Mouse (Mus musculus) left cerebral cortex, adult 6 months (tissue): ENCODE results near the gene Fam228b. TPM values are rescaled to one million over a fixed set of nuclear protein-coding genes. Genes with fewer than 3 reads are reported as not detected.

Experiments
- long read RNA-seq, 2 experiments: library from polyadenylated mRNA; unstranded; transcript quantifications; one replicate each; pipeline ENCODE4 v2.0.0; 2019 to 2020
- polyA plus RNA-seq: library from polyadenylated mRNA; unstranded; fragments of <200 nt; fragmentation: Nextera tagmentation; gene quantifications from 2 replicates; pipeline ENCODE4 v1.2.3, GENCODE M21; 2021

Fam228b gene
- polyA plus RNA-seq, result 10.5 and 12.7 TPM in 2 replicates
- long read RNA-seq, experiment 1, partial matches to known transcripts, result 6 of 18 reads
- long read RNA-seq, experiment 1, other reads (novel, unspliced or antisense), result 10 of 18 reads
- long read RNA-seq, experiment 2, partial matches to known transcripts, result 0 of 6 reads
- long read RNA-seq, experiment 2, other reads (novel, unspliced or antisense), result 4 of 6 reads

DNA sequence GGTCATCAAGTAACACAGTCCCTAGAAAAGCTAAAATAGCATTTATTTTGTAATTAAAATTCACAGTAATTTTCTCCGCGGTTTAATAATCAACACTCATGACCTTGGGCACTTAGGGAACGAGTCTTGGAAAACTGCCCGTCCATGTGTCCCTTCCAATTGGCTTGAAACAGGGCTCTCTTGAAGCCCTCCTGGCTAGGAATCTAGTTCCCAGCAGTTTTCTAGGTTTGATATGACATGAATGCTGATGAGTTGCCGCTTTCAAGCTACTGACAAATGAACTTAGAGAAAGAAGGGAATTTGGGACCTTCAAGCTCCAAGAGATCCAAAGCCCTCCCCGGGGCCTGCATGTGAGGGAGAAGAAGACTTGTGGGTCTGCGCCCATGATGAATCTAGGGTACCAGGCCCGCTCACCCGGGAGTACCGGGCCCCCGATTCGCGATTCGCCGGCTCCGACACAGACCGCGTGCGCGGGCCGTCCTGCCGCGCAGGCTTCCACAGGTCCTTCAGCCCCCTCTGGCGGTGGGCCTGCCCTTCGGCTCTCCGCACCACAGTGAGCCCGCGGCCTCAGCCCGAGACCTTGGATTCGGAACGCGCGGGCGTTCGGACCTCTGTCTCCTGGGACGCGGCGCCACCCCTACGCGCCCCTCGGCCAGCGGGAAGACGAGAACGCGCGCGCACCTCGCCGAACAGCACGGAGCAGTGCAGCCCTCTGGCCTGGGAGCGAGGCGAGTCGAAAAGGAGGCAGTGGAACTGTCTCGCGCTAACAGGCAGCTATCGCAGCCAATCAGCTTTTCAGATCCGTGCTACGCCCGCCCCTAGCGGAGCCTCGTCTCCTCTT, at the start of gene Fam228b, which contains the start of gene Pfn4:
TSS of gene Fam228b (minus strand) at position 776 of the 841 bp plus-strand sequence.
TSS of gene Pfn4 (plus strand) at position 531 of the 841 bp plus-strand sequence.

DNA sequence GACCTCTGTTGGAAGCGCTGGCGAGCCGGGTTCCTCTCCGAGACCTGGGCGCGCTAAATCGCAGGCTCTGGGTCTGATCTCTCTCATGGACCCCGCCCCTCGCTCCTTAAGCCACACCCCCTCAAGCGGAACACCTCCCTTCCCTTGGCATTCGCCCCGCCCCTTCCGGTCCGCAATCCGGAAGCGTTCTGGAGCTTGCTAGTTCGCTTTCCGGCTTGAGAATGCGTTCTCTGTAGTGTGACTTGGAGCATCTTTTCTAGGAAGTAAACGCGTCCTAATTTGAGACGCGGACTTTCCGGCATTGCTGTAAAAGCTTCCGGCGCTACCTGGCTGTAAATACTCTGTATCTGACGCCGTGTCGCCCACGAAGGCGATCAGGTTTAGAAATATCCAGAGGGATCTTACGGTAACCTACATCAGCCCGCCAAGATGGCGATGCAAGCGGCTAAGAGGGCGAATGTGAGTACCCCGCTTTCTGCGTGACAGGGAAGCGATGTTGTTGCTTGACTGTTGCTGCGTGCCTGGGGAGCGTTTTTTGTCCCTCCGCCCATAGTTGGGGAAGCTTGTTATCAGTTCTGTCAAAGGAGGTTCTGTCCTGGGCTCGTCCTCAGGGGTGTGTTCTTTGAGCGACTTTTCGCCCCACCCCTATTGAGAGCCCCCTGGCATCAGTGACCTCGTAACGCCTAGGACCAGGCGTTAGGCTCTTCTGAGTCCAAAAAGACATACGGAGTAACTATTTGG, 48.5 kb upstream of the Fam228b start, which contains the start of gene Sf3b6:
TSS of gene Sf3b6 (plus strand) at position 184 of the 741 bp plus-strand sequence.

DNA sequence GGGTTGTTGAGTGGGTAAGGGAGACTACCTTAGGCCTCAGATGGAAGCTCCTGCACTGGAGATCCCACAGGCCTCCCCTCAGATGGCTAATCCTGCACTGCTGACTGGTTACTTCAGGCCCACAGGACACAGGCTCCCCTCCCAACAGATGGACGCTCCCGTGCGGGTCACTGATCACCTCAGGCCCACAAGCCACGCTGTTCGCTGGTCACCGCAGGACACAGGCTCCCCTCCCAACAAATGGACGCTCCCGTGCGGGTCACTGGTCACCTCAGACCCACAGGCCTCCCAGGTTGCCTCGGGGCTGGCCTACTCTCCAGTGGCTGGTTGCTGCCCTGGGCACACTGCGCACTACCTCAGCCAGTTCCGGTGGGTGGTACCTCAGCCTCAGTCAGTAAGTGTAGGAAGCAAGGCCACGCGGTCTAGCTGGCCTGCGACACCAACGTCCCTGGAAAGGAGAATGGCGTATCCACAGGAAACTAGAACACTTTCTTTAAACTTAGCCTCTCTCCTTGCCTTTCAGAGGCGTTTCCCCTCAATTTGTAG, 31.0 kb downstream of the Fam228b start, which contains the start of gene Fam228a:
TSS of gene Fam228a (minus strand) at position 400 of the 546 bp plus-strand sequence.

Other genes with a start within 250 kb of the Fam228b start
- gene Itsn2, start 176.6 kb downstream of the Fam228b start, polyA plus RNA-seq, result 15.7 and 28.4 TPM in 2 replicates
- not detected in 2 replicates for gene Gm3625, start 176.3 kb downstream of the Fam228b start, polyA plus RNA-seq
- 0.06 and 0.21 TPM in 2 replicates for gene Fam228a, start 30.8 kb downstream of the Fam228b start, polyA plus RNA-seq
- gene Pfn4, start 245 bp downstream of the Fam228b start, polyA plus RNA-seq, result 17.8 and 26.7 TPM in 2 replicates
- 136 and 180 TPM in 2 replicates for gene Sf3b6, start 48.3 kb upstream of the Fam228b start, polyA plus RNA-seq
- gene Fkbp1b, start 72.3 kb upstream of the Fam228b start, polyA plus RNA-seq, result 80.4 and 93.4 TPM in 2 replicates
- gene Wdcp, start 74.0 kb upstream of the Fam228b start, polyA plus RNA-seq, result 9.0 and 12.7 TPM in 2 replicates
- gene Mfsd2b, start 105.1 kb upstream of the Fam228b start, polyA plus RNA-seq, result 0.08 TPM in 1 of 2 replicates, not detected in the other
- 49.0 and 62.6 TPM in 2 replicates for gene Ubxn2a, start 138.4 kb upstream of the Fam228b start, polyA plus RNA-seq
- 0.96 and 4.9 TPM in 2 replicates for gene Atad2b, start 148.1 kb upstream of the Fam228b start, polyA plus RNA-seq